Mouse (Mus musculus): ENCODE measurements around the gene Cers6. TPM values are rescaled to one million over a fixed set of nuclear protein-coding genes. Genes with fewer than 3 reads are reported as not detected.

Cers6 gene
- polyA plus RNA-seq (2012; ENCODE audit: low replicate concordance): 0.59 and 3.3 TPM in 2 replicates

GRCm38 (mm10) chr2:68860904-68861685 is at the start of gene Cers6:
Cers6 (plus strand) TSS chr2:68861441.

GRCm38 (mm10) chr2:69135661-69136576 is 274.7 kb downstream of the Cers6 start, which contains the start of gene Nostrin:
Nostrin (plus strand) TSS chr2:69135800.

Other genes with a start within 250 kb of the Cers6 start
- not detected in 2 replicates for gene 4932414N04Rik, start 205.0 kb upstream of the Cers6 start, polyA plus RNA-seq (2012; ENCODE audit: low replicate concordance)

Measured in leukemia stem cell, adult 10-12 weeks (primary cell).